Mouse (Mus musculus) megakaryocyte, embryonic 14.5 days (primary cell): ENCODE data around the gene Fkbp10. TPM values are rescaled to one million over a fixed set of nuclear protein-coding genes. Genes with fewer than 3 reads are reported as not detected.

ENCODE experiments used
- H3K27me3 ChIP-seq: replicated peaks from 2 replicates; pipeline ENCODE3; 2012; ENCODE audit warnings: inconsistent platforms
- H3K36me3 ChIP-seq: replicated peaks from 2 replicates; pipeline ENCODE3; 2012; ENCODE audit warnings: low read length, inconsistent platforms, mixed read lengths
- H3K4me1 ChIP-seq: 2 replicates; pipeline ENCODE4 v1.6.1; 2012; ENCODE audit warnings: inconsistent platforms
- H3K4me3 ChIP-seq: replicated peaks from 2 replicates; pipeline ENCODE3; 2012; ENCODE audit warnings: moderate library complexity, mild to moderate bottlenecking, inconsistent platforms
- H3K9me3 ChIP-seq: 2 replicates; pipeline ENCODE4 v1.6.1; 2012; ENCODE audit warnings: inconsistent platforms
- FLI1 ChIP-seq: IDR thresholded peaks from 2 replicates; pipeline ENCODE4 v1.6.1; 2012; ENCODE audit warnings: low read length, inconsistent platforms, mixed read lengths
- GATA1 ChIP-seq: IDR thresholded peaks from 3 replicates; pipeline ENCODE4 v1.6.1; 2012; ENCODE audit warnings: mixed read lengths, low read length, inconsistent platforms, borderline replicate concordance
- polyA plus RNA-seq: library from polyadenylated mRNA; stranded (reverse); fragments of >175 nt; gene quantifications from 2 replicates; pipeline ENCODE4 v1.2.3, GENCODE M21; 2012; ENCODE audit warnings: low replicate concordance; ENCODE audit not compliant: insufficient read depth

Fkbp10 gene
- polyA plus RNA-seq, 1 experiment = 0.22 TPM

DNA sequence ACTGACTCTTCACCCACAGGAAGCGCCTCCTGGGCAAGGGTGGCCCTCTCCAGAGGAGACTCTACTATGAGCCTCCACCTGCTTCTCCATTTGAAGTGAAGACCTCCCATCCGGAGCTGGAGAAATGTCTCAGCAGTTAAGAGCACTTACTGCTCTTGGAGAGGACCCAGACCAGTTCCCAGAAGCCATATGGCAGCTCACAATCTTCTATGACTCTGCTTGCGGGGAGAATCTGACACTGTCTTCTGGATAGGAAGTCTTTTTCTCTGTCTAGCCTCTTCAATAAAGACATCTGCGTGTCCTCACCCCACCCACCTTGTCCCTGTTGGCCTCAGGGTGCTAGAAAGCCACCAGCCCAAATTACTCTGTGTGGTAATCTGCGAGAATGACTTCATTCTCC lies 22.5 kb upstream of the Fkbp10 start:
- Histone ChIP-seq H3K4me1 (peaks cover 52% of the 10 kb centered on the region), H3K4me3 (no peak overlapping the region), H3K27me3 (peaks cover 81% of the 10 kb centered on the region), H3K9me3 (peaks cover 4% of the 10 kb centered on the region; the same call in 1 of the 2 replicates), H3K36me3 (no peaks in the 10 kb centered on the region)
- no peak for TF ChIP-seq FLI1
- no peak for TF ChIP-seq GATA1

GRCm38 (mm10) chr11:100393733-100394132 lies 21.8 kb upstream of the Fkbp10 start:
- Histone ChIP-seq H3K4me1 (peaks cover 52% of the 10 kb centered on the region), H3K36me3 (no peaks in the 10 kb centered on the region), H3K27me3 (peaks cover 75% of the 10 kb centered on the region), H3K9me3 (peaks cover 4% of the 10 kb centered on the region; the same call in 1 of the 2 replicates), H3K4me3 (no peak overlapping the region)
- no peak for TF ChIP-seq GATA1
- no peak for TF ChIP-seq FLI1

GRCm38 (mm10) chr11:100394353-100395074 lies 21.0 kb upstream of the Fkbp10 start:
- peaks cover 4% of the 10 kb centered on the region; the same call in 1 of the 2 replicates for H3K9me3 ChIP-seq
- H3K4me1 ChIP-seq = peaks cover 58% of the 10 kb centered on the region
- TF ChIP-seq GATA1 (no peak), FLI1 (no peak)
- peaks cover 72% of the 10 kb centered on the region for H3K27me3 ChIP-seq
- H3K36me3 ChIP-seq = no peaks in the 10 kb centered on the region
- H3K4me3 ChIP-seq = no peak overlapping the region

- peaks cover 65% of the 10 kb centered on the region for H3K27me3 ChIP-seq
- no peaks in the 10 kb centered on the region for H3K36me3 ChIP-seq
- TF ChIP-seq GATA1 = no peak
- no peak for TF ChIP-seq FLI1
- peak overlapping the region; percentile 69 for H3K4me3 ChIP-seq
- peaks cover 62% of the 10 kb centered on the region for H3K4me1 ChIP-seq
- peaks cover 4% of the 10 kb centered on the region; the same call in 1 of the 2 replicates for H3K9me3 ChIP-seq
These were observed 20.3 kb upstream of the Fkbp10 start for GRCm38 (mm10) chr11:100395200-100395599.

- no peak for TF ChIP-seq GATA1
- no peak for TF ChIP-seq FLI1
- Histone ChIP-seq H3K4me3 (peak overlapping the region; percentile 78), H3K4me1 (peaks cover 69% of the 10 kb centered on the region), H3K9me3 (peaks cover 4% of the 10 kb centered on the region; the same call in 1 of the 2 replicates), H3K36me3 (no peaks in the 10 kb centered on the region), H3K27me3 (peaks cover 56% of the 10 kb centered on the region)
These were observed 19.5 kb upstream of the Fkbp10 start for GRCm38 (mm10) chr11:100395861-100396631.

DNA sequence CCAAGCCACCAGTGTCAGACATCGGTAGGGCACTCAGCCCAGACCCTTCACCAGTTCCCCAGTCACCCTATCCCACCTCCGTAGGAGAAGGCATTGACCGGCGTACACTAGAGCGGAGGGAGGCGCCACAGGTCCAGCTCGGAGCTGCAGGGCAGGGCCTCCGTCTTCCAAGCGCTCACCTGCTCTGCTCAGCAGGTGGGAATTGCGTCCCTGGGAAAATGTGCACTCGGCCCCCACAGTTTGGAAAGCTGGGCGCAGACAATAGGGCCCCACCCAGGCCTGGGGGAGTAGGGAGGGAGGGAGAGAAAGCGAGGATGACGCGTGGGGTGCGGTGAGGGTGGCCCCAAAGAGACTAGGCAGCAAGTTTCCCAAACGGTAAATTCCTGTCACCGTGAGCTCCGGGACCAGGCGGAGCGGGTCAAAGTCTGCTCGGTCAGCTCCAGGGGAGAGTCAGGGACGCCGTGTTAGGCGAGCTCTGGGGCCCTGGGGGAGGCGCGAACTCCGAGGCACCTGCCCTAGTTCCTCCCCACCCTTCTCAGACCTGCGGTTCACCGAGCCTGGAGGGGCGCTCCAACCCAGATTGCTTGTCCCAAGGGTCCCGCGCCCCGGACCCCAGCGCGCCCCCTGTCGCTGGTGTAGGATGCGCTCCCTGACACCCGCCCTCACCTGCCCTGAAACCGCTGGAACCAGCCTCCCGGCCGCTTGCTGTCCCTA lies 18.5 kb upstream of the Fkbp10 start:
- peaks cover 52% of the 10 kb centered on the region for H3K27me3 ChIP-seq
- H3K4me1 ChIP-seq = peaks cover 79% of the 10 kb centered on the region
- no peak for TF ChIP-seq FLI1
- TF ChIP-seq GATA1 = no peak
- H3K9me3 ChIP-seq = no peaks in the 10 kb centered on the region
- H3K36me3 ChIP-seq = no peaks in the 10 kb centered on the region
- H3K4me3 ChIP-seq = peak overlapping the region; percentile 93

GRCm38 (mm10) chr11:100397600-100398389 lies 17.7 kb upstream of the Fkbp10 start, which contains the start of gene Jup:
Jup (minus strand) TSS chr11:100397763.
- TF ChIP-seq FLI1 (no peak), GATA1 (no peak)
- H3K27me3 ChIP-seq = peaks cover 47% of the 10 kb centered on the region

GRCm38 (mm10) chr11:100398517-100398916 lies 17.0 kb upstream of the Fkbp10 start:
- H3K4me3 ChIP-seq = no peak overlapping the region
- H3K36me3 ChIP-seq = no peaks in the 10 kb centered on the region
- H3K4me1 ChIP-seq = peaks cover 93% of the 10 kb centered on the region
- TF ChIP-seq FLI1 (no peak), GATA1 (no peak)
- H3K27me3 ChIP-seq = peaks cover 40% of the 10 kb centered on the region
- H3K9me3 ChIP-seq = no peaks in the 10 kb centered on the region

More at GRCm38 (mm10) chr11:100397600-100398389, 17.7 kb upstream of the Fkbp10 start, which contains the start of gene Jup:
- Histone ChIP-seq H3K36me3 (no peaks in the 10 kb centered on the region), H3K4me1 (peaks cover 87% of the 10 kb centered on the region), H3K4me3 (peak within 1 kb of the TSS; percentile 93), H3K9me3 (no peaks in the 10 kb centered on the region)

GRCm38 (mm10) chr11:100399320-100399719 lies 16.2 kb upstream of the Fkbp10 start:
- peaks cover 33% of the 10 kb centered on the region for H3K27me3 ChIP-seq
- no peaks in the 10 kb centered on the region for H3K36me3 ChIP-seq
- H3K4me3 ChIP-seq = peak overlapping the region; percentile 38
- no peak for TF ChIP-seq GATA1
- no peak for TF ChIP-seq FLI1
- no peaks in the 10 kb centered on the region for H3K9me3 ChIP-seq
- H3K4me1 ChIP-seq = peaks cover 93% of the 10 kb centered on the region
